Mouse (Mus musculus) kidney, embryonic 16.5 days (tissue): ENCODE measurements around the gene Ing4. TPM values are rescaled to one million over a fixed set of nuclear protein-coding genes. Genes with fewer than 3 reads are reported as not detected.

Source experiments
- ATAC-seq: fragments of 200-750 bp; cut with Nextera tagmentation; 2 replicates; pipeline ENCODE4 v1.8.0; 2017; ENCODE audit warnings: moderate TSS enrichment; ENCODE audit not compliant: low FRiP score, low TSS enrichment
- H3K27ac ChIP-seq: fragments of 300-500 bp; sonication (generic); 2 replicates; pipeline ENCODE4 v1.5.1; 2014; ENCODE audit warnings: low read length
- H3K27me3 ChIP-seq: fragments of 300-500 bp; sonication (generic); 2 replicates; pipeline ENCODE4 v1.6.1; 2014; ENCODE audit warnings: low read length, control low read depth, mixed read lengths; ENCODE audit not compliant: insufficient read depth
- H3K36me3 ChIP-seq: fragments of 300-500 bp; sonication (generic); 2 replicates; pipeline ENCODE4 v1.6.1; 2014; ENCODE audit warnings: low read length, control low read depth, mixed read lengths; ENCODE audit not compliant: insufficient read depth
- H3K4me1 ChIP-seq: fragments of 300-500 bp; sonication (generic); 2 replicates; pipeline ENCODE4 v1.6.1; 2014; ENCODE audit warnings: low read length, control low read depth, mixed read lengths; ENCODE audit not compliant: insufficient read depth
- H3K4me2 ChIP-seq: fragments of 300-500 bp; sonication (generic); replicated peaks from 2 replicates; pipeline ENCODE4 v1.6.1; 2014; ENCODE audit warnings: low read depth, low read length
- H3K4me3 ChIP-seq: fragments of 300-500 bp; sonication (generic); 2 replicates; pipeline ENCODE4 v1.5.1; 2014; ENCODE audit warnings: mild to moderate bottlenecking, low read length
- H3K9ac ChIP-seq: fragments of 300-500 bp; sonication (generic); replicated peaks from 2 replicates; pipeline ENCODE4 v1.6.1; 2014; ENCODE audit warnings: low read length
- H3K9me3 ChIP-seq: fragments of 300-500 bp; sonication (generic); 2 replicates; pipeline ENCODE4 v1.6.1; 2016; ENCODE audit warnings: low read length, control low read depth
- WGBS: fragments of 180-500 bp; shearing (Covaris S2); extraction: QIAGEN DNeasy Blood & Tissue Kit; methylation state at CpG from one replicate; pipeline ENCODE4 v1.1.7; 2014; 5-methylcytosine and 5-hydroxymethylcytosine counted together
- polyA plus RNA-seq: library from polyadenylated mRNA; unstranded; fragments of >200 nt; fragmentation: Nextera tagmentation; extraction: Ambion mirVana; gene quantifications from 2 replicates; pipeline ENCODE4 v1.2.1, GENCODE M21; 2015

Gene Ing4
- polyA plus RNA-seq, 1 experiment from 2014 or later: 152 TPM

DNA sequence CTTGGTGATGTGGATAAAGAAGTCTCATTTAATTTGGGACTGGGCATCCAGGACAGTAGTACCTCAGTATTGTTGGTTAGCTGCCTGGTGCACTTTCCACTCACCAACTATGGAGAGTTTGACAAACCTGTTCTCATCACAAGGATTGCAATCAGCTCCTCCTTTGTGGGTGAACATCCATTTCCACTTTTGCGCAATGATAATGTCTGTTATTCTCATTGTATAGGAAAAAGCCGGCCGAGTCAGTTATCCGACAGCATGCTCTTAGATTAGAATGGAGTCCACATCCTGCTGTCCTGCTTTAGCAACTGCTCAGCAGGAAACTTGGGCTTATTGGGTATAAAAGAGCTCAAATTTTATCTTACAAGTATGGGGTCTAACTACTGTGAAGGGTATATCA lies 894 bp upstream of the Ing4 start:
- H3K4me1 ChIP-seq: peaks cover 9% of the 10 kb centered on the region
- H3K27ac ChIP-seq: peak overlapping the region; percentile 84
- no peaks in the 10 kb centered on the region for H3K9me3 ChIP-seq
- no peak for ATAC-seq
- WGBS: 96% methylated on average over 4 of the region's 4 CpGs
- peak overlapping the region; percentile 53 for H3K9ac ChIP-seq
- no peaks in the 10 kb centered on the region for H3K27me3 ChIP-seq
- H3K36me3 ChIP-seq: peaks cover 40% of the 10 kb centered on the region
- H3K4me3 ChIP-seq: peak overlapping the region; percentile 66
- H3K4me2 ChIP-seq: peak overlapping the region; percentile 58

- ATAC-seq: peak; percentile 7; the same call in 1 of the 2 replicates
- peak overlapping the region; percentile 84 for H3K27ac ChIP-seq
- peaks cover 40% of the 10 kb centered on the region for H3K36me3 ChIP-seq
- H3K9ac ChIP-seq: peak overlapping the region; percentile 53
- 8% methylated on average over 8 of the region's 8 CpGs for WGBS
- peak overlapping the region; percentile 58 for H3K4me2 ChIP-seq
- peaks cover 9% of the 10 kb centered on the region for H3K4me1 ChIP-seq
- no peaks in the 10 kb centered on the region for H3K27me3 ChIP-seq
- H3K9me3 ChIP-seq: no peaks in the 10 kb centered on the region
- H3K4me3 ChIP-seq: peak overlapping the region; percentile 66
These were observed 429 bp upstream of the Ing4 start for GRCm38 (mm10) chr6:125039131-125039530.

- ATAC-seq: no peak
- 17% methylated on average over 7 of the region's 7 CpGs for WGBS
- Histone ChIP-seq H3K4me1 (peaks cover 9% of the 10 kb centered on the region), H3K36me3 (peaks cover 44% of the 10 kb centered on the region), H3K27me3 (no peaks in the 10 kb centered on the region), H3K9ac (peak overlapping the region; percentile 75), H3K4me3 (peak overlapping the region; percentile 66), H3K27ac (peak overlapping the region; percentile 69), H3K4me2 (peak overlapping the region; percentile 81), H3K9me3 (no peaks in the 10 kb centered on the region)
These were observed 661 bp downstream of the Ing4 start for GRCm38 (mm10) chr6:125040221-125040620.

DNA sequence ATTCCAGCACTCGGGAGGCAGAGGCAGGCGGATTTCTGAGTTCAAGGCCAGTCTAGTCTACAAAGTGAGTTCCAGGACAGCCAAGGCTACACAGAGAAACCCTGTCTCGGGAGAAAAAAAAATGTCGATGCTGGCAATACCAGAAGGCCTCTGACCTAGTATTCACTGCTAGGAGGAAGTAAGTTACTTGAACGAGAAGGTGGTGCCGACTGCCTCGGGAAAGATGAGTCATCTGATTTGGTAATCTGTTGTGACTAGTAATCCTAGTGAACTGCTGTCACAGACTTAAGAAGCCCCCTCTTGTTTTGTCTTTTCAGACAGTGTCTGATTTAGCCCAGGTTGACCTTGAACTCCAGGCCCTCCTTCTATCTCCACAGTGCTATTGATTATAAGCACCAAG lies 1.5 kb downstream of the Ing4 start:
- Histone ChIP-seq H3K4me1 (peaks cover 9% of the 10 kb centered on the region), H3K9me3 (no peaks in the 10 kb centered on the region), H3K4me2 (no peak overlapping the region), H3K27ac (no peak overlapping the region), H3K36me3 (peaks cover 38% of the 10 kb centered on the region), H3K27me3 (no peaks in the 10 kb centered on the region), H3K9ac (no peak overlapping the region), H3K4me3 (no peak overlapping the region)
- no peak for ATAC-seq
- 88% methylated on average over 7 of the region's 7 CpGs for WGBS

DNA sequence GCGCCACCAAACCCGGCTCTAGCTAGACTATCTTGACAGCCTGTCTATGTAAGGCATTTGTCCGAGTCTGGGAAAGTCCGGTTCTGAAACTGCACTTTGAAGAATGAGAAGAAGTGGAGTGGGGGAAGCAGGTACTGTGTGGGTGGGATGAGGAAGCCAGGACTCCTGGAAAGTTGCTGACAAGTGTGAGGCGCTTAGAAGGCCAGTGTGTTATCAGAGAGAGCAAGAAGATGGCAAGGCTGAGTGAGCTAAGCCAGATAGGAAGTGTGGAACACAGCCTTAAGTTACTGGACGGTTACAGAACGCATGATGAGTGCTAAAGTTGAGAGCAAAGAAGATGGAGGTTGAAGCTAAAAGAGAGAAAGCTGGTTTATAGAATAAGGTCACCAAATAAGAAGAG lies 2.5 kb downstream of the Ing4 start:
- H3K27me3 ChIP-seq: no peaks in the 10 kb centered on the region
- peaks cover 39% of the 10 kb centered on the region for H3K36me3 ChIP-seq
- WGBS: 94% methylated on average over 7 of the region's 7 CpGs
- H3K9ac ChIP-seq: no peak overlapping the region
- H3K4me3 ChIP-seq: no peak overlapping the region
- H3K4me1 ChIP-seq: peaks cover 9% of the 10 kb centered on the region
- H3K4me2 ChIP-seq: no peak overlapping the region
- H3K27ac ChIP-seq: no peak overlapping the region
- no peak for ATAC-seq
- H3K9me3 ChIP-seq: no peaks in the 10 kb centered on the region

- Histone ChIP-seq H3K4me1 (no peaks in the 10 kb centered on the region), H3K4me3 (no peak overlapping the region), H3K27ac (no peak overlapping the region), H3K9ac (no peak overlapping the region), H3K27me3 (no peaks in the 10 kb centered on the region), H3K36me3 (peaks cover 74% of the 10 kb centered on the region), H3K4me2 (no peak overlapping the region), H3K9me3 (no peaks in the 10 kb centered on the region)
- WGBS: 33% methylated on average over 5 of the region's 5 CpGs
- peak; percentile 43; the same call in 1 of the 2 replicates for ATAC-seq
These were observed 7.1 kb downstream of the Ing4 start for GRCm38 (mm10) chr6:125046691-125047090.

- Histone ChIP-seq H3K9ac (no peak within 1 kb of the TSS), H3K27ac (no peak within 1 kb of the TSS), H3K36me3 (peaks cover 78% of the 10 kb centered on the region), H3K9me3 (no peaks in the 10 kb centered on the region), H3K4me3 (no peak within 1 kb of the TSS), H3K4me2 (no peak within 1 kb of the TSS), H3K4me1 (no peaks in the 10 kb centered on the region), H3K27me3 (no peaks in the 10 kb centered on the region)
- WGBS: 39% methylated on average over 20 of the region's 20 CpGs
- ATAC-seq: no peak
These were observed 10.1 kb downstream of the Ing4 start, which contains the start of gene Acrbp for GRCm38 (mm10) chr6:125049678-125050077. Acrbp (plus strand) TSS chr6:125049689.

GRCm38 (mm10) chr6:125051237-125051636 lies 11.7 kb downstream of the Ing4 start:
- Histone ChIP-seq H3K4me2 (no peak overlapping the region), H3K27me3 (no peaks in the 10 kb centered on the region), H3K9me3 (no peaks in the 10 kb centered on the region), H3K27ac (no peak overlapping the region), H3K9ac (no peak overlapping the region), H3K4me1 (no peaks in the 10 kb centered on the region), H3K4me3 (no peak overlapping the region), H3K36me3 (peaks cover 70% of the 10 kb centered on the region)
- ATAC-seq: no peak
- WGBS: 66% methylated on average over 5 of the region's 5 CpGs

DNA sequence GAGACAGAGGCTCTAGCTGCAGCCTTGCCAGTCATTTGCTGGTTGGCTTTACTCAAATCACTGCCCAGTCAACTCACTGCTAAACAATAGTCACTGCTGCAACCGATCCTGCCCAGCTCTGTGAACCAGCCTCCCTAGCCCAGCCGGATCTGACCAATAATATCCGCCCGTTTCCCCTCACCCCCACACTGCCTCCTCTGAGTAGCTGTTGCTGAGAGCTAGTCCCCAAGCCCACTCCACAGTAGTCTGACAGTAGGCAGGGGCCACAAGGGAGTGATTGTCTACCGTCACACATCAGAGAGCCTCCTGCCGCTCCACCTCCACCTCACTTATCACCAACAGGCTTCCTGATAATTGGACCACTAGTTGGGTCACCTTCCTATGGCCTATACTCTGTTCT lies 21.9 kb downstream of the Ing4 start:
- Histone ChIP-seq H3K4me3 (no peak overlapping the region), H3K4me2 (no peak overlapping the region), H3K36me3 (no peaks in the 10 kb centered on the region), H3K27me3 (no peaks in the 10 kb centered on the region), H3K9me3 (no peaks in the 10 kb centered on the region), H3K4me1 (0 out of 2 replicates have a peak, but pooled peaks cover 10% of the 10 kb centered on the region), H3K27ac (no peak overlapping the region), H3K9ac (no peak overlapping the region; the same call in 1 of the 2 replicates)
- 14% methylated on average over 6 of the region's 6 CpGs for WGBS
- peak; percentile 80 for ATAC-seq

GRCm38 (mm10) chr6:125062511-125062910 lies 23.0 kb downstream of the Ing4 start:
- no peak overlapping the region for H3K27ac ChIP-seq
- no peaks in the 10 kb centered on the region for H3K9me3 ChIP-seq
- no peak for ATAC-seq
- 88% methylated on average over 5 of the region's 5 CpGs for WGBS
- H3K36me3 ChIP-seq: no peaks in the 10 kb centered on the region
- no peaks in the 10 kb centered on the region for H3K27me3 ChIP-seq
- H3K4me3 ChIP-seq: no peak overlapping the region
- H3K9ac ChIP-seq: no peak overlapping the region
- H3K4me2 ChIP-seq: no peak overlapping the region
- H3K4me1 ChIP-seq: 0 out of 2 replicates have a peak, but pooled peaks cover 10% of the 10 kb centered on the region
